Mouse (Mus musculus) ovary, postnatal 10 days (tissue): ENCODE data around the gene Bpifb2.
"Not testable (repeated sequence)": the region's sequence is repeated elsewhere in the genome, so short reads cannot be mapped to it uniquely, and the experiment has no call there.

Source experiments
- DNase-seq: peaks from one replicate; pipeline ENCODE4 v3.0.0; 2022; ENCODE audit warnings: low spot score

Gene Bpifb2

DNA sequence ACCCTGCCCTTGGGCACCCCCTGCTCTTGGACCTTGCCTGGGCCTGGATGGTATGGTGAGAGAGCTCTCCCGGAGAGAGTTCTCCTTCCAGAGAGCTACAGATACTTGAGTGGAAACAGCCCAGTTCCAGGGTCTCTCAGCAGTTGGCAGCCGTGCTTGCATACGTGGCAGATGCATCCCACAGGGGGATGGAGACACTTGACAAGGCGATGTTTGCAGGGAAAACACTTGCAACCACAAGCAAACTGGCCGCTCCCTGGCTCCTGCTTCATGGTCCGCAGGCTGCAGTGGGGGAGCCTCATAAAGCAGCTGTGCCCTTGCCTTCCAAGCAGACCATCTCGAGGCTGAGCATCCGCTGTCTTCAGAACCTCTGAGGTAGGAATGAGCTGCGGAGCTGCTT is at the start of gene Bpifb2:
Gene Bpifb2, plus strand, starts transcription at position 301 of the 400 bp plus-strand sequence.
- DNase-seq: no peak

DNA sequence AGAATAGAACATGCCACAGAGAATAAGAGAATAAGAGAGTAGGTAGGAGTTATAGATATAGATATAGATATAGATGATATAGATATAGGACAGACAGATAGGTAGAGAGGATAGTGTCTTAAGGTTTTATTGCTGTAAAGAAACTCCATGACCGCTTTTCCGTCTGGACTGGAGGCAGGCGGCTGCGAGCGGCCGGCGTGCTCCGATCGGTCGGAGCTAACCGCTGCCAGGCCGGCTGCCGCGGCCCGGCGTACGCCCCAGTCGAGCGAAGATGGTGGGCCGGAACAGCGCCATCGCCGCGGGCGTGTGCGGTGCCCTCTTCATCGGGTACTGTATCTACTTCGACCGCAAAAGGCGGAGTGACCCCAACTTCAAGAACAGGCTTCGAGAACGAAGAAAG is 48.9 kb upstream of the Bpifb2 start:
- DNase-seq: not testable (repeated sequence)

- DNase-seq: no peak
These were observed 47.5 kb upstream of the Bpifb2 start for GRCm38 (mm10) chr2:153827171-153827830.

- no peak for DNase-seq
These were observed 46.1 kb upstream of the Bpifb2 start for GRCm38 (mm10) chr2:153828704-153829103.

DNA sequence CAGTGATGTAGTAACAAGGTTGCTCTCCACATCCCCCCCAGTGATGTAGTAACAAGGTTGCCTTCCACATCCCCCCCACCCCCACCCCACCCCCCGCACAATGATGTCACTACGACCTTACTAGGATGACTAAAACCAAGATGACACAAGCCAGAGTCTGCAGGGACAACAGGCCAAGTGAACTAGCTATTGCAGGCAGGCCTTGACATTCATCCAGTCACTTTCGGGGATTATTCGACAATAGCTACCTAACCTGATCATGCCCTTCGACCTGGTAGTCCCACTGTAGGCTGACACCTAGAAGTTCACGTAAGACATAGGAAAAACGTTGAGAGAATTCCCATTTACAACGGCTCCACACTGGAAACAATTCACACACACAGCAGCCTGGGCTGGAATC is 41.6 kb upstream of the Bpifb2 start:
- DNase-seq: no peak

GRCm38 (mm10) chr2:153842854-153843253 is 32.0 kb upstream of the Bpifb2 start:
- no peak for DNase-seq

DNA sequence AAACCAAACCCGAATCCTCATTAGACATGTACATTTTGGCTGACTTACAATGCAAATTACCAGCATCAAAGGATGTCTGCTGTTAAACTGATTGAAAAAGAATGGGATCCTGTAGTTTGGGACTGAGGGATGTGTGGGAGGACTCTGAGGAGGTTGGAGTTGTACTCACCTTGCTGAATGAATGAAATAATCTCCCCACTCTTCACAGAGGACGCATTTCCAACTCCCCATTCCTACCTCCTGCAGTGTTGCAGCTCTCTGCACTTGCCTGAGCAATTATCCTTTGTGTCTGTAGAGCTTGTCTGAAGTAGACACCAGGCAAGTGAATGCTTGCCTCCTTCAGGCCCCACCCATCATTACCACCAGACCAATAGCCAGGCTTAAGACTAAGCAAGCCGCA is 26.5 kb upstream of the Bpifb2 start:
- DNase-seq: no peak

- DNase-seq: no peak
These were observed 24.4 kb upstream of the Bpifb2 start for GRCm38 (mm10) chr2:153850351-153851029.

- peak; percentile 22 for DNase-seq
These were observed 23.9 kb upstream of the Bpifb2 start for GRCm38 (mm10) chr2:153851030-153851360.

DNA sequence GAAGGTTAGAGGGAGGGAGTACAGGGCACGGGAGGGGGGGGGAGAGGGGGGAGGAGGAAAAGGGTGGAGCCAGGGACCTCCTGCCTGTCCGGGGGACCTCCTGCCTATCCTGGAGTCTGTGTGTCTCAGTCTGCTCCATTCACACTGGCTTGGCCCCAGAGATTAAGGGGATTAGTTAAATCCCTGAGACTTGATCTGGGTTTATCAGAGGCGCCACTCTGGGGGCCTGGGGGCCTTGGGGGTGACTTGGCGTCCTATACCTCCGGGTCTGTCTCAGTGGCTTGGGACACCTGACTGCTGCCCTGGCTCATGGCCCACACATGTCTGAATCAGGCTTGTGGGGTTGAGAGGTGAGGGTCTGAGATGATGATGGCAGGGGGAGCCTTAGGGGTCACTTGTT is 21.3 kb upstream of the Bpifb2 start:
- no peak for DNase-seq

GRCm38 (mm10) chr2:153859581-153859980 is 15.3 kb upstream of the Bpifb2 start:
- no peak for DNase-seq

GRCm38 (mm10) chr2:153860315-153860714 is 14.5 kb upstream of the Bpifb2 start:
- DNase-seq: no peak

GRCm38 (mm10) chr2:153860715-153861114 is 14.1 kb upstream of the Bpifb2 start:
- DNase-seq: no peak

DNA sequence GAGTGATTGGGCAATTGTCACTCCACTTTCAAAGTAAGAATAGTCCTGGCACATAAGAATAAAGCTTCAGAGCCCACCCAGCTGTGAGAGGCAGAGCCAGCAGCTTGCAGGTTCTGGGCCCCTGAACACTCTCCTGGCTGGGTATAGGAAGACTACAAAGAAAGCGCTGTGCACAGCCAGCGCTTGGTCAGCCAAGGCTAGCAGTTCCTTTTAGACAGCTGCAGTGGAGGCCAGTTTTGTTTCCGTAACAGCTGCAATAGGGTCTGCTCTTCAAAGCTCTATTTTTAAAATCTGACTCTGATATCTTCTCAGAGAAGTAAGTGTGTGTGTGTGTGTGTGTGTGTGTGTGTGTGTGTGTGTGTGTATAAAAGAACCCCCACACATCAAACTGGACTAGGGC is 12.9 kb upstream of the Bpifb2 start:
- no peak for DNase-seq

- DNase-seq: no peak
These were observed 3.9 kb upstream of the Bpifb2 start, which contains the start of gene Sun5 for GRCm38 (mm10) chr2:153870984-153871383. TSS of gene Sun5 (minus strand) at chr2:153871084.

- no peak for DNase-seq
These were observed 24.3 kb downstream of the Bpifb2 start for GRCm38 (mm10) chr2:153899111-153899510.

DNA sequence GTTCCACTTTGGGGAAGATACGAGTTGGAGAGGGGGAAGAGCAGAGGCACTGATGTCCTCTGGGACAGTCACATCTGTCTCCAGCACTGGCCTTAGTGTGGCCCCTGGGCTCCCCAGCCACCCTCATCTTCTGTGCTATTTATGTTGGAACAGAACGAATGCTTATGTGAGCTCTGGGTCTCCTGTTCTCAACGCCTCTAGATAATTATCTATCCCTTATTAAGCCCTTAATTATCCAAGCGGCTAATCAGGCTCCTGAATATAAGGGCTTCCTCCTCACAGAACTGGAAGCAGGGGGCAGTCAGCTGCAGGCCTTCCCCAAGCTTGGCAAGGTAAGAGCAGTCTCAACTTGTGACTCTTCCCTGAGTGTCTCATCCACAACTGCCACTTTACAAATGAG is 25.2 kb downstream of the Bpifb2 start, which contains the start of gene Bpifb6:
Gene Bpifb6, plus strand, starts transcription at position 301 of the 400 bp plus-strand sequence.
- no peak for DNase-seq

DNA sequence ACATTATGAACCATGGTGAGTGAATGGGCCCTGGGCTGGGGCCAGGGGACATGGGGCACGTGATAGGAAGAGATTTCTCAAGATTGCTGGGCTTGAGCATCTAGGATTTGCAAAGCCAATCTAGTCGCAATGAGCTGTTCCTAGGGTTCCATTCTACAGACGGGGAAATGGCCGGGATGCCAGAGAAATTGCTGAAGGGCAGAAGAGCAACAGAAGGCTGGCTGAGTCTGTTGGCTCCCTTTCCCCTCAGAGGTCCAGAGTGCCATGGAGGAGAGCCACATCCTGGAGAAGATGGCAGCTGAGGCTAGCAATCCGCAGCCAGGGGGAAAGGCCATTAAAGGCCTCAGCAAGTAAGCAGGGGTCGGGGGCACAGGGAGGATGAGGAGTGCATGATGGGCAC is 27.9 kb downstream of the Bpifb2 start:
- DNase-seq: no peak

DNA sequence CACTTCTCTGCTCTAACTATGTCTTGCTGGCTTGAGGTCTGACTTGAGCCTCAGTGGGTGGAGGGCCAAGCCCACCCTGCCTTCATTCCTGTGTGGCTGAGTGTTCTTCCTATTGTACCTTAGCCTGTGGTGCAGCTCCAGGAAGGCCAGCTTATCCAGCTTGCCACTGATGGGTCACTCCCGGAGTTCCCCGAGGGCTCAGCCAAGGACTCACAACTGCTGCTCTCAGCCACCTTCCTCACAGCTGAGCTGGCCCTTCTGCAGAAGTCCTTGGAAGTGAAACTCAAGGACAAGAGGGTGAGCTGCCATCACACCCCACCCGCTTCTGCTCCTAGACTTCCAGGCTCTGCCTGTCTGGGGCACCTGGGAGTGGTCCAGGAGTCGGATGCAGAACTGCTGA is 31.8 kb downstream of the Bpifb2 start:
- no peak for DNase-seq

GRCm38 (mm10) chr2:153914151-153914550 is 39.3 kb downstream of the Bpifb2 start:
- no peak for DNase-seq

DNA sequence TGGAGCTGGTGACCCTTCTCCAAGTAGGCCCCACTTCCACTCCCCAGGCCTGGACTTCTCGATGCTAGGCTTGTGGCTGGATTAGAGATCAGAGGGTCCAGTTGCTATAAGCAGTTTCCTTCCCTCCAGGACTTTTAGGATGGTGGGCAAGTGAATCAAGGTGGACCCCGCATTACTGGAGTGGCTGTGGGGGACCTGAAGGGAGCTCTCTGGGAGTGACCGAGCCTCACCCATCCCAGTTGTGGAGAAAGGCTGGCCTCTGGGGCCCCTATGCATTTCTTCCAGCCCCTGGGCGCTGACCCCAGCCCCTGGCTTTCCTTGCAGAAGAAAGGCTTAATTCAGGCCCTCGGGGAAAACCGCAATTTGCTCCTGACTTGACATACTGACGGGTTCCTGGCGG is 43.1 kb downstream of the Bpifb2 start, which contains the start of gene Bpifb3:
Gene Bpifb3, plus strand, starts transcription at position 301 of the 400 bp plus-strand sequence.
- no peak for DNase-seq

DNA sequence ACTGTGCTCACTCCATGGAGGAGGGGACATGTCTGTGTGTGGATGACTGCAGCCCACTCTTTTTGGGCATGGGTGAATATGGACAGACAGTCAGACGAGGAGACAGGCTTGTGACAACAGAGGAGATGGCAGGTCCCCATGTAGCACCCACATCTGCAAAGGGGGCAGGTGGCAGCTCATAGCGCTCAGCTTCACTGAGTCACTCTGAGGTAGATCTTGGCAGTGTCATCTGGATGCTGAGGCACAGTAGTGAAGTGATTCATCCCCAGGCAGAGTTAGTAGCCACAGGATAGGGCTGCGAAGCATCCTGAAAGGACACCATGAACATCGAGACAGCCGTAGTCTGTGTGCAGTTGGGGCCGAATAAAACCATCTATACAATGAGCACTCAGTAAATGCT is 46.4 kb downstream of the Bpifb2 start:
- DNase-seq: no peak

GRCm38 (mm10) chr2:153929871-153930413 is 55.1 kb downstream of the Bpifb2 start:
- DNase-seq: peak; percentile 22
